Mouse (Mus musculus) adipocyte (in vitro differentiated cells): Measurements from ENCODE around the gene 2310011J03Rik.

Source experiments
- DNase-seq: peaks from one replicate; pipeline ENCODE4 v3.0.0-alpha.2; 2016; ENCODE audit warnings: low spot score

2310011J03Rik gene

GRCm38 (mm10) chr10:80292251-80293146 is 27.8 kb downstream of the 2310011J03Rik start, which contains the start of gene Rps15:
Gene Rps15 (plus strand): TSS chr10:80292453.
- peak; percentile 95 for DNase-seq

GRCm38 (mm10) chr10:80288657-80289056 is 31.7 kb downstream of the 2310011J03Rik start:
- DNase-seq = no peak

GRCm38 (mm10) chr10:80288097-80288496 is 32.2 kb downstream of the 2310011J03Rik start:
- DNase-seq = no peak

GRCm38 (mm10) chr10:80285222-80286070 is 34.9 kb downstream of the 2310011J03Rik start:
- DNase-seq = no peak

- DNase-seq = no peak
These were observed 37.6 kb downstream of the 2310011J03Rik start for GRCm38 (mm10) chr10:80282481-80283441.

GRCm38 (mm10) chr10:80281921-80282371 is 38.4 kb downstream of the 2310011J03Rik start:
- DNase-seq = peak; percentile 72

GRCm38 (mm10) chr10:80281304-80281703 is 39.0 kb downstream of the 2310011J03Rik start:
- DNase-seq = peak; percentile 66

- DNase-seq = no peak
These were observed 41.1 kb downstream of the 2310011J03Rik start for GRCm38 (mm10) chr10:80279273-80279672.

- no peak for DNase-seq
These were observed 41.9 kb downstream of the 2310011J03Rik start for GRCm38 (mm10) chr10:80278390-80278789.

- peak; percentile 54 for DNase-seq
These were observed 44.1 kb downstream of the 2310011J03Rik start for GRCm38 (mm10) chr10:80276238-80276637.

GRCm38 (mm10) chr10:80273847-80274246 is 46.5 kb downstream of the 2310011J03Rik start:
- no peak for DNase-seq

GRCm38 (mm10) chr10:80271870-80272585 is 48.3 kb downstream of the 2310011J03Rik start:
- DNase-seq = no peak

- no peak for DNase-seq
These were observed 49.0 kb downstream of the 2310011J03Rik start for GRCm38 (mm10) chr10:80271186-80271843.

GRCm38 (mm10) chr10:80270734-80271181 is 49.6 kb downstream of the 2310011J03Rik start:
- DNase-seq = no peak

- no peak for DNase-seq
These were observed 50.2 kb downstream of the 2310011J03Rik start for GRCm38 (mm10) chr10:80270099-80270498.
